Mouse (Mus musculus): ENCODE data around the gene Fgf14.
"Not testable (repeated sequence)": the region's sequence is repeated elsewhere in the genome, so short reads cannot be mapped to it uniquely, and the experiment has no call there.

Fgf14 gene

GRCm38 (mm10) chr14:124474066-124474667, 202.8 kb downstream of the Fgf14 start:
- no peak for DNase-seq (ENCODE audit: low spot score)

- no peak for DNase-seq (ENCODE audit: low spot score)
Observed at GRCm38 (mm10) chr14:124470909-124471308, 206.0 kb downstream of the Fgf14 start.

GRCm38 (mm10) chr14:124455120-124455519, 221.8 kb downstream of the Fgf14 start:
- DNase-seq (ENCODE audit: low spot score): no peak

GRCm38 (mm10) chr14:124446096-124446840, 230.7 kb downstream of the Fgf14 start:
- no peak for DNase-seq (ENCODE audit: low spot score)

- no peak for DNase-seq (ENCODE audit: low spot score)
Observed at GRCm38 (mm10) chr14:124444831-124445230, 232.1 kb downstream of the Fgf14 start.

- not testable (repeated sequence) for DNase-seq (ENCODE audit: low spot score)
Observed at GRCm38 (mm10) chr14:124439298-124439697, 237.6 kb downstream of the Fgf14 start.

GRCm38 (mm10) chr14:124411890-124412289, 265.0 kb downstream of the Fgf14 start:
- no peak for DNase-seq (ENCODE audit: low spot score)

- no peak for DNase-seq (ENCODE audit: low spot score)
Observed at GRCm38 (mm10) chr14:124410945-124411344, 266.0 kb downstream of the Fgf14 start.

GRCm38 (mm10) chr14:124328391-124328790, 348.5 kb downstream of the Fgf14 start:
- no peak for DNase-seq (ENCODE audit: low spot score)

- DNase-seq (ENCODE audit: low spot score): no peak
Observed at GRCm38 (mm10) chr14:124319017-124319718, 357.8 kb downstream of the Fgf14 start.

- no peak for DNase-seq (ENCODE audit: low spot score)
Observed at GRCm38 (mm10) chr14:124315513-124315912, 361.4 kb downstream of the Fgf14 start.

GRCm38 (mm10) chr14:124287027-124287426, 389.9 kb downstream of the Fgf14 start:
- DNase-seq (ENCODE audit: low spot score): no peak

- no peak for DNase-seq (ENCODE audit: low spot score)
Observed at GRCm38 (mm10) chr14:124278384-124278944, 398.5 kb downstream of the Fgf14 start.

- DNase-seq (ENCODE audit: low spot score): no peak
Observed at GRCm38 (mm10) chr14:124266977-124267376, 409.9 kb downstream of the Fgf14 start.

GRCm38 (mm10) chr14:124264541-124265059, 412.3 kb downstream of the Fgf14 start:
- no peak for DNase-seq (ENCODE audit: low spot score)

GRCm38 (mm10) chr14:124263199-124263598, 413.7 kb downstream of the Fgf14 start:
- no peak for DNase-seq (ENCODE audit: low spot score)

- DNase-seq (ENCODE audit: low spot score): no peak
Observed at GRCm38 (mm10) chr14:124247517-124247916, 429.4 kb downstream of the Fgf14 start.

- DNase-seq (ENCODE audit: low spot score): no peak
Observed at GRCm38 (mm10) chr14:124223445-124223844, 453.5 kb downstream of the Fgf14 start.

- DNase-seq (ENCODE audit: low spot score): no peak
Observed at GRCm38 (mm10) chr14:124222447-124222846, 454.5 kb downstream of the Fgf14 start.

- no peak for DNase-seq (ENCODE audit: low spot score)
Observed at GRCm38 (mm10) chr14:124220979-124221378, 455.9 kb downstream of the Fgf14 start.

GRCm38 (mm10) chr14:124195806-124196205, 481.1 kb downstream of the Fgf14 start:
- DNase-seq (ENCODE audit: low spot score): no peak

GRCm38 (mm10) chr14:124195331-124195730, 481.6 kb downstream of the Fgf14 start:
- no peak for DNase-seq (ENCODE audit: low spot score)

GRCm38 (mm10) chr14:124192815-124193142, 484.1 kb downstream of the Fgf14 start:
- DNase-seq (ENCODE audit: low spot score): no peak

Data from testis, postnatal 10 days (tissue).